ENCODE assay signal across 15 mouse cellular contexts in the genomic region with DNA sequence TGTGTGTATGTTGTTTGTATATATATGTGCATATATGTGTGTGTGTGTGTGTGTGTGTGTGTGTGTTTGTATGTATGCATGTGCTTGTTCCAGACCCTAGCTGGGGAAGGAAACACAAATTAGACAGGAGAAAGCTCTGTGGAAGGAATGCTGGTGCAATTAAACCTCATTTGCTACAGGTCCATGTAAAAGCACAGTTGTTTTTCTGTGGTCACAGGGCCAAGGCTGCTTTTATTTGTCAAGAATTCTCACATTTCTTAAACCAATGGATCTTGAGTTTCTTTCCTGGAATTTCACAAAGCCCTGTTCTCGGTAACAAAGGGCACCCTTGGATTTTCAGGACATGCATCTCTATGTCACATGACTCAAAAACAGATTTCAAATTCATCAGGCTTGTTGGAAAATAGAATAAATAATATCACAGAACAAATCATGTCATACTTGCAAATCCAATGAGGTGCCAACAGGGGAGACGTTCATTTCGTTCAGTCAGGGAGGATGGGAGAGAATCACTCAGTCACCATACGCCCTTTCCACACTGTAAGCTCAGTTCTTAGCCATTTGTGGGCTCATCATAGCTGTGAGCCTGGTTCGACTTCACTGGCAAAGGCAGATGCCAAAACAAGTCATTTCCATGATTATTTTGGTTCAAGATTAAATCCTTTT.
DNase-seq lines count a peak whose midpoint lies in the region; ATAC-seq lines count a peak whose summit lies in the region.
"Had no signal": no experiment of that assay in that cellular context is flagged by ENCODE, and none has a peak within 500 bp of the region (broad histone marks: within the 10 kb centered on the region; RNA-seq: fewer than 3 reads in every experiment).

No protein-coding gene starts in this region.

- WGBS in neural tube, embryonic 11.5 days = 46% methylated on average over 5 of the region's 5 CpGs
- WGBS in forebrain, embryonic 15.5 days = 13% methylated on average over 5 of the region's 5 CpGs
- 48% methylated on average over 5 of the region's 5 CpGs for WGBS in limb, embryonic 11.5 days
- 28% methylated on average over 5 of the region's 5 CpGs for WGBS in neural tube, embryonic 13.5 days

- H3K9ac ChIP-seq in neural tube, embryonic 11.5 days (ENCODE audit: low read length) = no peak overlapping the region
- H3K9ac ChIP-seq in forebrain, embryonic 15.5 days (replicated peaks) = no peak overlapping the region
- H3K9ac ChIP-seq in limb, embryonic 11.5 days (ENCODE audit: low read length) = no peak overlapping the region
- H3K9ac ChIP-seq in neural tube, embryonic 13.5 days = no peak overlapping the region

- no peak for ATAC-seq in neural tube, embryonic 11.5 days (ENCODE audit: insufficient read depth, low FRiP score, low TSS enrichment)
- no peak; the same call in 1 of the 2 replicates for ATAC-seq in forebrain, embryonic 15.5 days (replicated peaks)
- ATAC-seq in limb, embryonic 11.5 days (ENCODE audit: insufficient number of reproducible peaks, low FRiP score, low TSS enrichment, low read depth) = no peak
- ATAC-seq in neural tube, embryonic 13.5 days (ENCODE audit: low read depth) = no peak
- ATAC-seq: intestine, postnatal 0 days had no signal

- no peak overlapping the region for H3K4me3 ChIP-seq in neural tube, embryonic 11.5 days (ENCODE audit: low read depth, low read length)
- no peak overlapping the region for H3K4me3 ChIP-seq in forebrain, embryonic 15.5 days
- no peak overlapping the region for H3K4me3 ChIP-seq in limb, embryonic 11.5 days (ENCODE audit: low read depth, low read length)
- no peak overlapping the region for H3K4me3 ChIP-seq in neural tube, embryonic 13.5 days

- H3K27me3 ChIP-seq in neural tube, embryonic 11.5 days (ENCODE audit: control insufficient read depth, insufficient read depth, low read length) = no peaks in the 10 kb centered on the region
- no peaks in the 10 kb centered on the region for H3K27me3 ChIP-seq in forebrain, embryonic 15.5 days
- no peaks in the 10 kb centered on the region for H3K27me3 ChIP-seq in limb, embryonic 11.5 days (ENCODE audit: control insufficient read depth, insufficient read depth, low read length)
- H3K27me3 ChIP-seq in neural tube, embryonic 13.5 days = no peaks in the 10 kb centered on the region

- no peaks in the 10 kb centered on the region for H3K36me3 ChIP-seq in neural tube, embryonic 11.5 days (ENCODE audit: control insufficient read depth, insufficient read depth, low read length)
- no peaks in the 10 kb centered on the region for H3K36me3 ChIP-seq in forebrain, embryonic 15.5 days
- H3K36me3 ChIP-seq in limb, embryonic 11.5 days (ENCODE audit: control insufficient read depth, insufficient read depth, low read length) = no peaks in the 10 kb centered on the region
- no peaks in the 10 kb centered on the region for H3K36me3 ChIP-seq in neural tube, embryonic 13.5 days
- H3K36me3 ChIP-seq: G1E had no signal

- H3K27ac ChIP-seq in neural tube, embryonic 11.5 days (ENCODE audit: low read depth, low read length) = peak overlapping the region; percentile 58
- peak overlapping the region; percentile 93 for H3K27ac ChIP-seq in forebrain, embryonic 15.5 days (replicated peaks)
- peak overlapping the region; percentile 84 for H3K27ac ChIP-seq in limb, embryonic 11.5 days (replicated peaks; ENCODE audit: low read depth, low read length)
- peak overlapping the region; percentile 95 for H3K27ac ChIP-seq in neural tube, embryonic 13.5 days (replicated peaks)

- H3K9me3 ChIP-seq in neural tube, embryonic 11.5 days (ENCODE audit: control insufficient read depth, low read length) = no peaks in the 10 kb centered on the region
- no peaks in the 10 kb centered on the region for H3K9me3 ChIP-seq in forebrain, embryonic 15.5 days
- no peaks in the 10 kb centered on the region for H3K9me3 ChIP-seq in limb, embryonic 11.5 days (ENCODE audit: control insufficient read depth, low read length)
- H3K9me3 ChIP-seq in neural tube, embryonic 13.5 days = no peaks in the 10 kb centered on the region

- intact Hi-C loops in left cerebral cortex, postnatal 10 days (cut with DNase I) = no loop called here

- H3K4me1 ChIP-seq in neural tube, embryonic 11.5 days (ENCODE audit: control insufficient read depth, insufficient read depth, low read length) = peaks cover 17% of the 10 kb centered on the region
- peaks cover 41% of the 10 kb centered on the region for H3K4me1 ChIP-seq in forebrain, embryonic 15.5 days
- peaks cover 17% of the 10 kb centered on the region for H3K4me1 ChIP-seq in limb, embryonic 11.5 days (ENCODE audit: control insufficient read depth, insufficient read depth, low read length)
- peaks cover 41% of the 10 kb centered on the region for H3K4me1 ChIP-seq in neural tube, embryonic 13.5 days (replicated peaks)

- H3K4me2 ChIP-seq in neural tube, embryonic 11.5 days (ENCODE audit: low read depth) = no peak overlapping the region
- no peak overlapping the region for H3K4me2 ChIP-seq in forebrain, embryonic 15.5 days (replicated peaks)
- H3K4me2 ChIP-seq in limb, embryonic 11.5 days (ENCODE audit: low read depth, severe bottlenecking) = no peak overlapping the region
- no peak overlapping the region for H3K4me2 ChIP-seq in neural tube, embryonic 13.5 days

- peak; percentile 22 for DNase-seq in neural tube, embryonic 11.5 days (ENCODE audit: low spot score)
- DNase-seq in neural tube, embryonic 10.5 days (ENCODE audit: extremely low spot score, low spot score) = no peak
- DNase-seq in limb, embryonic 11.5 days (ENCODE audit: low spot score) = peak; percentile 31
- DNase-seq in urinary bladder, adult 18-20 months (ENCODE audit: low spot score in 2 of 2) = no peak
- DNase-seq in right cerebral cortex, postnatal 36 days (ENCODE audit: low spot score in 2 of 2) = no peak
- DNase-seq in left cerebral cortex, postnatal 10 days (ENCODE audit: extremely low spot score in 1 of 2, low spot score in 2 of 2) = no peak
- DNase-seq: cerebellum, adult 11-12 months; heart, adult 18-20 months; heart, postnatal 14 days; left cerebral cortex, postnatal 4 days; lung, adult 18-20 months had no signal

Comparison
In these comparisons a context has a peak if more than half of its experiments do, and no peak if none do; other contexts are left out.
1. DNase-seq: peak in neural tube, embryonic 11.5 days (single experiment) and limb, embryonic 11.5 days (single experiment); none in neural tube, embryonic 10.5 days (single experiment), urinary bladder, adult 18-20 months (0 of 2), right cerebral cortex, postnatal 36 days (0 of 2) and left cerebral cortex, postnatal 10 days (0 of 2).
2. Peak in every context shown above with its lines, with median percentiles within 50 percentile points of each other: H3K27ac ChIP-seq.